Mouse (Mus musculus) cortical plate, adult 2 months (tissue): ENCODE measurements around the gene Mrgpre. TPM values are rescaled to one million over a fixed set of nuclear protein-coding genes. Genes with fewer than 3 reads are reported as not detected.

Source experiments
- H3K27ac ChIP-seq: fragments of 200-500 bp; 2 replicates; pipeline ENCODE4 v1.5.1; 2012; ENCODE audit warnings: low read length, control low read depth, inconsistent platforms; ENCODE audit not compliant: insufficient read depth
- H3K4me1 ChIP-seq: fragments of 200-500 bp; 2 replicates; pipeline ENCODE4 v1.6.1; 2011; ENCODE audit warnings: low read length; ENCODE audit not compliant: control insufficient read depth, insufficient read depth
- H3K4me3 ChIP-seq: fragments of 200-500 bp; 2 replicates; pipeline ENCODE4 v1.5.1; 2011; ENCODE audit warnings: mild to moderate bottlenecking, low read length, control low read depth; ENCODE audit not compliant: insufficient read depth
- CTCF ChIP-seq: fragments of 200-500 bp; IDR thresholded peaks from 2 replicates; pipeline ENCODE4 v1.5.1; 2011; ENCODE audit warnings: mild to moderate bottlenecking, control low read depth, low read length; ENCODE audit not compliant: insufficient read depth; ENCODE audit errors: extremely low read depth
- POLR2A ChIP-seq: fragments of 200-500 bp; IDR thresholded peaks from 2 replicates; pipeline ENCODE4 v1.6.1; 2011; ENCODE audit warnings: mild to moderate bottlenecking, low read length, control low read depth; ENCODE audit not compliant: insufficient read depth; ENCODE audit errors: extremely low read depth
- polyA plus RNA-seq: library from polyadenylated mRNA; depleted of rRNA; stranded (reverse); fragments of >200 nt; gene quantifications from 2 replicates; pipeline ENCODE4 v1.2.3, GENCODE M21; 2012; rRNA removed

The Mrgpre gene
- polyA plus RNA-seq: 5.3 and 5.7 TPM in 2 replicates

GRCm38 (mm10) chr7:143783996-143784829, at the start of gene Mrgpre:
Mrgpre (minus strand) TSS chr7:143784500.
- Histone ChIP-seq H3K4me1 (peaks cover 4% of the 10 kb centered on the region; the same call in 1 of the 2 replicates), H3K27ac (peak within 1 kb of the TSS; percentile 47), H3K4me3 (peak within 1 kb of the TSS; percentile 52)
- TF ChIP-seq CTCF (no peak), POLR2A (0 out of 2 replicates have a peak, but pooled peaks have one; percentile 23)

GRCm38 (mm10) chr7:143833581-143834190, 49.4 kb upstream of the Mrgpre start:
- no peak overlapping the region for H3K27ac ChIP-seq
- TF ChIP-seq CTCF: no peak
- no peak for TF ChIP-seq POLR2A
- H3K4me3 ChIP-seq: no peak overlapping the region
- H3K4me1 ChIP-seq: peaks cover 12% of the 10 kb centered on the region

- Histone ChIP-seq H3K4me1 (peaks cover 12% of the 10 kb centered on the region), H3K27ac (no peak overlapping the region), H3K4me3 (no peak overlapping the region)
- TF ChIP-seq POLR2A: no peak
- TF ChIP-seq CTCF: no peak
Measured at GRCm38 (mm10) chr7:143832611-143833010, 48.3 kb upstream of the Mrgpre start.

GRCm38 (mm10) chr7:143832196-143832595, 47.9 kb upstream of the Mrgpre start:
- peaks cover 12% of the 10 kb centered on the region for H3K4me1 ChIP-seq
- TF ChIP-seq POLR2A: no peak
- TF ChIP-seq CTCF: no peak
- no peak overlapping the region for H3K27ac ChIP-seq
- H3K4me3 ChIP-seq: no peak overlapping the region; the same call in 1 of the 2 replicates

- TF ChIP-seq CTCF (no peak), POLR2A (no peak)
- H3K4me1 ChIP-seq: peaks cover 12% of the 10 kb centered on the region
- H3K4me3 ChIP-seq: peak overlapping the region; percentile 50
- no peak overlapping the region for H3K27ac ChIP-seq
Measured at GRCm38 (mm10) chr7:143830399-143830798, 46.1 kb upstream of the Mrgpre start.

- peak overlapping the region; percentile 50 for H3K4me3 ChIP-seq
- TF ChIP-seq POLR2A (peak; percentile 95), CTCF (peak; percentile 88)
- peaks cover 7% of the 10 kb centered on the region for H3K4me1 ChIP-seq
- H3K27ac ChIP-seq: peak overlapping the region; percentile 58
Measured at GRCm38 (mm10) chr7:143829504-143830331, 45.4 kb upstream of the Mrgpre start.

- Histone ChIP-seq H3K4me1 (peaks cover 6% of the 10 kb centered on the region), H3K4me3 (no peak overlapping the region), H3K27ac (no peak overlapping the region)
- TF ChIP-seq POLR2A: no peak
Measured at GRCm38 (mm10) chr7:143826985-143827384, 42.7 kb upstream of the Mrgpre start.

GRCm38 (mm10) chr7:143823266-143823605, 38.9 kb upstream of the Mrgpre start:
- H3K27ac ChIP-seq: peak overlapping the region; percentile 78
- TF ChIP-seq POLR2A: no peak
- no peak for TF ChIP-seq CTCF
- peak overlapping the region; percentile 73 for H3K4me3 ChIP-seq
- peaks cover 4% of the 10 kb centered on the region; the same call in 1 of the 2 replicates for H3K4me1 ChIP-seq
